Mouse (Mus musculus) heart, adult 2 months (tissue): ENCODE measurements around the gene Btf3l4. TPM values are rescaled to one million over a fixed set of nuclear protein-coding genes. Genes with fewer than 3 reads are reported as not detected.

Experiments used
- DNase-seq, 2 experiments: peaks; one replicate each; pipeline ENCODE4 v3.0.0; 2021
- H3K27ac ChIP-seq: fragments of 200-600 bp; 2 replicates; pipeline ENCODE4 v1.8.1; 2022
- H3K27me3 ChIP-seq: fragments of 200-500 bp; 2 replicates; pipeline ENCODE4 v1.6.1; 2012; ENCODE audit warnings: mild to moderate bottlenecking, low read length, inconsistent platforms, mixed read lengths; ENCODE audit not compliant: control insufficient read depth, insufficient read depth
- H3K36me3 ChIP-seq: fragments of 200-500 bp; 2 replicates; pipeline ENCODE4 v1.6.1; 2012; ENCODE audit warnings: low read length, inconsistent platforms; ENCODE audit not compliant: control insufficient read depth, insufficient read depth
- H3K4me1 ChIP-seq: fragments of 200-500 bp; 2 replicates; pipeline ENCODE4 v1.6.1; 2011; ENCODE audit warnings: low read length; ENCODE audit not compliant: control insufficient read depth, insufficient read depth
- H3K4me3 ChIP-seq: fragments of 200-600 bp; 2 replicates; pipeline ENCODE4 v1.8.1; 2022
- H3K79me2 ChIP-seq: fragments of 200-500 bp; replicated peaks from 2 replicates; pipeline ENCODE4 v1.6.1; 2012; ENCODE audit warnings: mild to moderate bottlenecking, inconsistent platforms, low read length, moderate library complexity, mixed read lengths; ENCODE audit not compliant: control insufficient read depth, insufficient read depth
- H3K9ac ChIP-seq: fragments of 200-500 bp; 2 replicates; pipeline ENCODE4 v1.6.1; 2012; ENCODE audit warnings: low read depth, mild to moderate bottlenecking, control low read depth, inconsistent platforms, low read length, mixed read lengths
- CTCF ChIP-seq: fragments of 200-600 bp; IDR thresholded peaks from 2 replicates; pipeline ENCODE4 v1.8.1; 2022; ENCODE audit warnings: antibody characterized with exemption, mild to moderate bottlenecking, moderate library complexity
- EP300 ChIP-seq: fragments of 200-500 bp; IDR thresholded peaks from 2 replicates; pipeline ENCODE4 v1.6.1; 2011; ENCODE audit warnings: low read depth, low read length, control low read depth; ENCODE audit not compliant: insufficient read depth
- POLR2A ChIP-seq: fragments of 200-500 bp; IDR thresholded peaks from 2 replicates; pipeline ENCODE4 v1.6.1; 2011; ENCODE audit warnings: mild to moderate bottlenecking, low read depth, low read length, control low read depth; ENCODE audit not compliant: insufficient read depth
- WGBS: fragments of 180-500 bp; shearing (Covaris S2); methylation state at CpG from one replicate; pipeline ENCODE4 v1.1.7; 2018; 5-methylcytosine and 5-hydroxymethylcytosine counted together
- intact Hi-C: fragments of 180-260 bp; cut with DNase I; formaldehyde crosslinking; loops from one replicate; pipeline ENCODE4 v1.15.1; 2025
- polyA plus RNA-seq: library from polyadenylated mRNA; depleted of rRNA; stranded (reverse); fragments of >200 nt; gene quantifications from 2 replicates; pipeline ENCODE4 v1.2.3, GENCODE M21; 2012
- total RNA-seq, 2 experiments: library from RNA; stranded (reverse); gene quantifications; 2 replicates each; pipeline ENCODE4 v1.2.3; 2021

Gene Btf3l4
- total and polyA plus RNA-seq, 3 experiments: 18.5 to 78.1 (median 70.1) TPM

DNA sequence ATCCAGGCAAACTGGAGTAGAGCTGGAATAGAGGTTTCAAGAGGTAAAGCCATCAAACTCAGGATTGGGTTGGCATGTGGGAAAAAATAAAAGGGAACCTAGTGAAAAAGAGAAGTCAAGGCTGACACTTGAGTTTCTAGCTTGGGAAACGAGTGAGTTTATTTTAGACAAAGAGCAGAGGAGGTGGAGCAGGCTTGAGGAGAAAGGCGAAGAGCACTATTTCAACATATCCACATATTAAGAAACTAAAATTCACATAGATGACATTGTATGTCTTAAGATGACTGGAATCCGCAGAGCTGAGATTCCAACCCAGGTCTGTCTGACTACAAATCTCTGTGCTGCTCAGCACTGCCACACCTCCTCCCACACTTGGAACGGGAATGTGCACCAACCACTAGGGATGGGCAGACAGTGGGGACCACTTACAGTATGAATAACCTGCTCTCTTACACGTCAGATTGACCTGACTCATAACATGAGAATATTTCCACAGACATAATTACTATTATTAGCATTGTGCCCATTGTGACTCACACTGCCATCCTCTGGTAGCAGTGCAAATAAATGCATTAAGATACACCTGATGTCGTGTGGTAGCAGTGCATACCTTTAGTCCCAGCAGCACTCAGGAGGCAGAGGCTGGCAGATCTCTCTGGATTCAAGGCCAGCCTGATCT, 44.0 kb downstream of the Btf3l4 start:
- H3K36me3 ChIP-seq: no peaks in the 10 kb centered on the region
- H3K79me2 ChIP-seq: no peaks in the 10 kb centered on the region
- intact Hi-C loops: no loop called here
- no peak for DNase-seq
- H3K27ac ChIP-seq: no peak overlapping the region
- no peak overlapping the region for H3K4me3 ChIP-seq
- H3K9ac ChIP-seq: no peak overlapping the region
- 61% methylated on average over 6 of the region's 6 CpGs for WGBS
- no peaks in the 10 kb centered on the region for H3K4me1 ChIP-seq
- no peak for TF ChIP-seq EP300
- TF ChIP-seq CTCF: peak; percentile 34
- no peaks in the 10 kb centered on the region for H3K27me3 ChIP-seq

DNA sequence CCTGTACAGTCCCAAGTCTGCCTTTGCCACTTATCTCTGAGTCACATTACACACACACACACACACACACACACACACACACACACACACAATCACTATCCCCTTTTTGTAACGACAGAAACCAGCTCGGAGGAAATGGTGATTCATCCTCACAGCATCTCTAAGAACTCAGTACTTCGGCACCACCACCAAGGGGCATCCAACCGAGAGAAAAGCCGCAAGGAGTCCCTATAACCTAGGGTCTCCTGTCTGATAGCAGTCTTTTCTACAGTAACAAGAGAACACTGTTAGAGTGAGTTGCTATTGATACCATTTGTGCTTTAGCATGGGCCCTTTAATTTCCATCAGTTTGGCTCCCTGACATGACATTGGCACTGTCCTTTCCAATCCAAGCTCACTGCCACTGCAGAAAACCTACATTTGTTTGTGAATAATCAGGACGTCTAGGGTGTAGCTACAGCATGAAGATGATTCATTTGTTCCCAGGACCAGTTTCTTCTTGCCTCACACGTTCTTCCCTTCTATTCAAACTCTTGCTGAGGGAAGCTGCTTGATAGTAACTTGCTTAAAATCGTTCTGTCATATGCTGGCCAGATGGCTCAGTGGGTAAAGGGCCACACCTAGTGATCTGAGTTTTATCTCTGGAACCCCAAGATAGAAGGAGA, 50.9 kb downstream of the Btf3l4 start:
- no peak overlapping the region for H3K27ac ChIP-seq
- 25% methylated on average over 8 of the region's 8 CpGs for WGBS
- no peaks in the 10 kb centered on the region; the same call in 1 of the 2 replicates for H3K79me2 ChIP-seq
- no peak for DNase-seq
- H3K9ac ChIP-seq: no peak overlapping the region
- H3K27me3 ChIP-seq: no peaks in the 10 kb centered on the region
- intact Hi-C loops: loop anchor here (5.0 kb wide), 1 partner anchor 85 kb away; no protein-coding TSS in a partner anchor
- TF ChIP-seq CTCF: no peak
- peaks cover 5% of the 10 kb centered on the region; the same call in 1 of the 2 replicates for H3K36me3 ChIP-seq
- no peak overlapping the region for H3K4me3 ChIP-seq
- no peaks in the 10 kb centered on the region; the same call in none of the 2 replicates for H3K4me1 ChIP-seq

DNA sequence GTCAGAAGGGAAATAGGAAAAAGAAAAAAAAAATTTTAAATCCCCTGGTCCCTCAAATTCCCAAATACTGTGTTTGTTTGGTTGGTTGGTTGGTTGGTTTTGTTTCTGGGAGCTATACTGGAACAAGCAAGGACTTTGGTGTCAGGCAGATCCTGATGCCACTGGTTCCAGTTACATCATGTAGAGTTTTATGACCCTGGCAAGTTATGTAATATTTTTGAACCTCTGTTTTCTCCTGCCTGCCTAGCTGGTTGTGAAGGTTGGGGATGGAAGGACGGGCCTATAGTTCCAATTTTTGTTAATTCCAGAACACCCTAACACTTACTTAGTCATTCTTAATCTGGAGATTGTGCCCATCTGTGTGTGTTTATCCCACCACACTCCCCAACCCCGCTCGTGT, 51.8 kb downstream of the Btf3l4 start:
- Histone ChIP-seq H3K27me3 (no peaks in the 10 kb centered on the region), H3K79me2 (no peaks in the 10 kb centered on the region; the same call in 1 of the 2 replicates), H3K4me1 (no peaks in the 10 kb centered on the region; the same call in none of the 2 replicates), H3K27ac (no peak overlapping the region), H3K36me3 (peaks cover 5% of the 10 kb centered on the region; the same call in 1 of the 2 replicates), H3K9ac (no peak overlapping the region), H3K4me3 (no peak overlapping the region; the same call in 1 of the 2 replicates)
- intact Hi-C loops: loop anchor here (2.0 to 5.0 kb wide), 2 partner anchors 51 to 84 kb away; partner anchors contain the start of gene Btf3l4
- no peak for DNase-seq
- no peak for TF ChIP-seq POLR2A
- TF ChIP-seq EP300: no peak
- TF ChIP-seq CTCF: no peak
- 62% methylated on average over 3 of the region's 3 CpGs for WGBS

DNA sequence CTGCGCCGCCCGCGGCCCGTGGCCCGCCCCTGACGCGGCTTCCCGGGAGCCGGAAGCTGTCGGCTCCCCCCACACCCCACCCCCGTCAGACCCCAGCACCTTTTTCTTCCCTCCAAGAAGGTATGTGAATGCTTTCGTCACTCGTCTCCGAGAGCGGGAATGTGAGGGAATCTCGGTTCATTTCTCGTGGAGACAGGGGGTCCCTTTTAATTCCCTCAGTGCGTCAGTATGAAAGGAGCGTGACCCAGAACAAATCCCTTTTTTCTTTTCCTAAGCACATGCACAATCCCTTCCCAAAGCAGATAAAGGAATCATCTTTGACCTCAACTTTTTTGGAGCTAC, 52.6 kb downstream of the Btf3l4 start:
- intact Hi-C loops: loop anchor here (2.0 to 5.0 kb wide), 2 partner anchors 52 to 84 kb away; partner anchors contain the start of gene Btf3l4
- H3K27ac ChIP-seq: peak overlapping the region; percentile 96
- H3K9ac ChIP-seq: peak overlapping the region; percentile 91
- TF ChIP-seq EP300: no peak
- TF ChIP-seq CTCF: no peak
- TF ChIP-seq POLR2A: no peak
- H3K4me3 ChIP-seq: peak overlapping the region; percentile 95
- no peaks in the 10 kb centered on the region; the same call in 1 of the 2 replicates for H3K79me2 ChIP-seq
- H3K36me3 ChIP-seq: peaks cover 5% of the 10 kb centered on the region; the same call in 1 of the 2 replicates
- 2% methylated on average over 19 of the region's 20 CpGs for WGBS
- no peaks in the 10 kb centered on the region; the same call in none of the 2 replicates for H3K4me1 ChIP-seq
- DNase-seq: no peak
- no peaks in the 10 kb centered on the region for H3K27me3 ChIP-seq

DNA sequence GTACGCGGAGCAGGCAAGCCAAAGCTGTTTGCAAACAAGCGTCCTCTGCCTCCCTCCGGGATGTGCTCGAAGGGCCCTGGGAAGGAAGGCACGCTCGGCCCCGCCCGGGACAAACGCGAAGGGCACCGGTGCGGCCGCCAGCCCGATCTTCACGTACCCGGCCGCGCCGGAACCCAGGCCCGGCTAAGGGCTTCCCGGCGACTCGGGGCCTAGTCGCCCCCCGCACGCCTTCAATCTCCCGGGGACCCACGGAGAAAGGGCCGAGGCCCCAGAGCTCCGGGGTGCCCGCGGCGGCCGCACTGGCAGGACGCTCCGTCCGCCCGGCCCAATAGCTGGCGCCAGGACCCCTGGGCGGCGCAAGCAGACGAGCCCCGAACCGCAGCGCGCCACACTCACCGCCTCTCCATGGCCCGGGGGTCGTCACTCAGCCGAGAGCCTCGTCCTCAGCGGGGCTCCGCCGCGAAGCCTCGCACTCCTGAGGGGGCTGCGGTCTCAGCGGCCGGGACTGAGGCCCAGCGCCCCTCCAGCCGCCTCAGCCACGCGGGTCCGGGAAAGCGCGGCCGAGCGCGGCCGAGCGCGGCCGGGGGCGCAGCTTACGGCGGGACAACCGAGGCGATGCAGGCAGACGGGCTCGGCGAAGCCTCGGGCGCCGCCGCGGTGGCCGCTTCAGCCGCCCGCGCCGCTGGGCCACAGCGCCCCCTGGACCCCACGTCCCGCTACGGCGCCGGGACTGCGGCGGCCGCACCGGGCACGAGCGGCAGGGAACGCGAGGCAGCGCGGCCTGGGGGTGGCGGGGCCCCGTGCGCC, 53.2 kb downstream of the Btf3l4 start, which contains the start of gene Zfyve9:
Gene Zfyve9 (minus strand): TSS at position 742 of the 807 bp plus-strand sequence.
- H3K27me3 ChIP-seq: no peaks in the 10 kb centered on the region
- peak within 1 kb of the TSS; percentile 91 for H3K9ac ChIP-seq
- DNase-seq: peak; percentile 91 to 94
- H3K4me3 ChIP-seq: peak within 1 kb of the TSS; percentile 95
- H3K79me2 ChIP-seq: no peaks in the 10 kb centered on the region; the same call in 1 of the 2 replicates
- H3K27ac ChIP-seq: peak within 1 kb of the TSS; percentile 96
- TF ChIP-seq POLR2A (0 out of 2 replicates have a peak, but pooled peaks have one; percentile 2), CTCF (peak; percentile 70), EP300 (no peak)
- peaks cover 5% of the 10 kb centered on the region; the same call in 1 of the 2 replicates for H3K36me3 ChIP-seq
- intact Hi-C loops: loop anchor here (2.0 to 5.0 kb wide), 2 partner anchors 53 to 83 kb away; partner anchors contain the start of gene Btf3l4
- H3K4me1 ChIP-seq: no peaks in the 10 kb centered on the region; the same call in none of the 2 replicates
- WGBS: under 1% methylated on average over 107 of the region's 111 CpGs
